In the genomic region with DNA sequence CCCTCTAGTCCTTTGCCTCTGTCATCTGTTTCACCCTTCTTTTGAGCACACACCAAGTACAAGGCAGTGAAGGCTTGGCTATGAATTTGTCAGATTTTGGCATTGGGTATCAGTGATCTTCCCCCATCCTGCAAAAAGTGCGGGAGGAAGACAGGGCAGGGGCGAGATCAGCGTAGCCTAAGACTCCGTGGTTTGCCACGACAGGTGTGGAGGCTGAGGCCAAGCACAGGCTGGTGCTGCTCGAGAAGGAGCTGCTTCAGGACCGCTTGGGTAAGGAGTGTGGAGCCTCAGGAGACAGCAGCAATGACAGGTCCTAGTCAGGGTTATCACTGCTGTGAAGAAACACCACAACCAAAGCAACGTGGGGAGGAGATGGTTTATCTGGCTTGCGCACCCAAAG, we compare ENCODE assay signal across 29 mouse cellular contexts. TPM values are rescaled to one million over a fixed set of nuclear protein-coding genes. Genes with fewer than 3 reads are reported as not detected.
DNase-seq lines count a peak whose midpoint lies in the region; ATAC-seq and TF ChIP-seq lines count a peak whose summit lies in the region.
"Had no signal": no experiment of that assay in that cellular context is flagged by ENCODE, and none has a peak within 500 bp of the region (broad histone marks: within the 10 kb centered on the region; RNA-seq: fewer than 3 reads in every experiment).

No protein-coding gene starts in this region.

- TF ChIP-seq CTCF in kidney, adult 2 months (conservative IDR thresholded peaks at IDR 0.05; ENCODE audit: insufficient read depth, insufficient read length, low read depth, low read length), result no peak

- peak overlapping the region; percentile 12 for H3K4me3 ChIP-seq in megakaryocyte, embryonic 14.5 days (replicated peaks)
- no peak overlapping the region for H3K4me3 ChIP-seq in kidney, adult 2 months (ENCODE audit: insufficient read depth, low read depth, low read length)
- H3K4me3 ChIP-seq: forebrain, embryonic 10.5 days; forebrain, embryonic 13.5 days; heart, adult 2 months; heart, embryonic 10.5 days; heart, embryonic 13.5 days; hindbrain, embryonic 12.5 days; hindbrain, embryonic 15.5 days had no signal

- ATAC-seq in megakaryocyte, adult 5-6 weeks (ENCODE audit: poor library complexity, severe bottlenecking), result no peak
- peak; percentile 48 for ATAC-seq in megakaryocyte progenitor cell, adult 5-6 weeks (replicated peaks; ENCODE audit: poor library complexity)
- ATAC-seq in megakaryocyte-erythroid progenitor cell, adult 5-6 weeks (replicated peaks; ENCODE audit: low FRiP score, low TSS enrichment, poor library complexity, severe bottlenecking), result 0 out of 2 replicates have a peak, but pooled peaks have one; percentile 35
- ATAC-seq: CD4-positive, CD25-positive, alpha-beta regulatory T cell, adult 4 months; forebrain, embryonic 13.5 days; forebrain, embryonic 16.5 days had no signal

- H3K27me3 ChIP-seq in megakaryocyte, embryonic 14.5 days (replicated peaks), result peaks cover 20% of the 10 kb centered on the region
- H3K27me3 ChIP-seq in kidney, adult 2 months (replicated peaks; ENCODE audit: control insufficient read depth, insufficient read depth, low read length), result no peaks in the 10 kb centered on the region
- H3K27me3 ChIP-seq: forebrain, embryonic 13.5 days; hindbrain, embryonic 12.5 days; hindbrain, embryonic 15.5 days had no signal

- peaks cover 5% of the 10 kb centered on the region for H3K9me3 ChIP-seq in megakaryocyte, embryonic 14.5 days
- H3K9me3 ChIP-seq: forebrain, embryonic 10.5 days; forebrain, embryonic 13.5 days; heart, embryonic 10.5 days; heart, embryonic 13.5 days; hindbrain, embryonic 12.5 days; hindbrain, embryonic 15.5 days had no signal

- no peaks in the 10 kb centered on the region for H3K36me3 ChIP-seq in megakaryocyte, embryonic 14.5 days (replicated peaks; ENCODE audit: low read length)
- H3K36me3 ChIP-seq in kidney, adult 2 months (ENCODE audit: control insufficient read depth, insufficient read depth, low read length), result no peaks in the 10 kb centered on the region
- H3K36me3 ChIP-seq: forebrain, embryonic 10.5 days; heart, embryonic 10.5 days; heart, embryonic 13.5 days; hindbrain, embryonic 12.5 days; hindbrain, embryonic 15.5 days had no signal

- no peak overlapping the region for H3K27ac ChIP-seq in kidney, adult 2 months (ENCODE audit: insufficient read depth, low read depth, low read length)
- H3K27ac ChIP-seq: forebrain, embryonic 10.5 days; forebrain, embryonic 13.5 days; heart, adult 2 months; heart, embryonic 10.5 days; heart, embryonic 13.5 days; hindbrain, embryonic 12.5 days; hindbrain, embryonic 15.5 days had no signal

- peaks cover 58% of the 10 kb centered on the region for H3K4me1 ChIP-seq in megakaryocyte, embryonic 14.5 days
- H3K4me1 ChIP-seq in kidney, adult 2 months (ENCODE audit: control insufficient read depth, insufficient read depth, low read length), result no peaks in the 10 kb centered on the region; the same call in 1 of the 2 replicates
- H3K4me1 ChIP-seq: forebrain, embryonic 13.5 days; heart, embryonic 13.5 days; hindbrain, embryonic 12.5 days had no signal

- peak; percentile 50 to 61 for DNase-seq in thymus, postnatal 36 days
- DNase-seq in kidney, adult 2 months, result no peak
- DNase-seq in yolk sac, embryonic 10.5 days (ENCODE audit: low spot score), result no peak
- DNase-seq: cerebellum, adult 11-12 months; cerebellum, adult 8-10 months; cerebellum, postnatal 10 days; gastrocnemius, postnatal 10 days; gastrocnemius, postnatal 36 days; heart, adult 2 months; heart, postnatal 14 days; heart, postnatal 4 days had no signal

- WGBS in kidney, adult 2 months, result 78% methylated on average over 9 of the region's 9 CpGs

- no peak for TF ChIP-seq POLR2A in kidney, adult 2 months (IDR thresholded peaks at IDR 0.05; ENCODE audit: low read depth, low read length)

RNA-seq across cellular contexts. Expression of a gene that starts 0.9 kb away (rescaled TPM):
- polyA plus RNA-seq in megakaryocyte, embryonic 14.5 days (2012; ENCODE audit: insufficient read depth, low replicate concordance), result not detected in 2 replicates
- not detected in 2 replicates for total RNA-seq in megakaryocyte, adult 5-6 weeks (2015)
- not detected in 2 replicates for total RNA-seq in megakaryocyte, adult 5-6 weeks (2017)
- not detected in 2 replicates for total RNA-seq in megakaryocyte progenitor cell, adult 5-6 weeks (2015)
- total RNA-seq in megakaryocyte progenitor cell, adult 5-6 weeks (2017), result not detected in 2 replicates
- total RNA-seq in megakaryocyte-erythroid progenitor cell, adult 5-6 weeks (2014; fragmentation: Nextera tagmentation), result not detected in 2 replicates
- total RNA-seq in megakaryocyte-erythroid progenitor cell, adult 5-6 weeks (2017), result not detected in 2 replicates
- polyA plus RNA-seq in kidney, adult 2 months (2012; rRNA removed), result not detected in 2 replicates
- total RNA-seq: gastrocnemius, adult 18-20 months; gastrocnemius, postnatal 10 days; gastrocnemius, postnatal 36 days; granulocyte monocyte progenitor cell, adult 5-6 weeks; heart, adult 2 months; heart, postnatal 4 days; MEL had no signal
- polyA plus RNA-seq: CD4-positive, CD25-positive, alpha-beta regulatory T cell, adult 4 months; embryonic facial prominence, embryonic 11.5 days; forebrain, embryonic 10.5 days; forebrain, embryonic 13.5 days; forebrain, embryonic 16.5 days; heart, embryonic 10.5 days; heart, embryonic 13.5 days; hindbrain, embryonic 12.5 days; hindbrain, embryonic 15.5 days had no signal

RNA-seq across cellular contexts. Expression of a gene that starts 7.6 kb away (rescaled TPM):
- polyA plus RNA-seq in megakaryocyte, embryonic 14.5 days (2012; ENCODE audit: insufficient read depth, low replicate concordance), result 2.4 and 3.9 TPM in 2 replicates
- 179 and 180 TPM in 2 replicates for total RNA-seq in megakaryocyte, adult 5-6 weeks (2015)
- total RNA-seq in megakaryocyte, adult 5-6 weeks (2017), result 45.3 and 70.2 TPM in 2 replicates
- 106 and 109 TPM in 2 replicates for total RNA-seq in megakaryocyte progenitor cell, adult 5-6 weeks (2015)
- total RNA-seq in megakaryocyte progenitor cell, adult 5-6 weeks (2017), result 28.9 and 45.7 TPM in 2 replicates
- total RNA-seq in megakaryocyte-erythroid progenitor cell, adult 5-6 weeks (2014; fragmentation: Nextera tagmentation), result 36.5 and 38.8 TPM in 2 replicates
- total RNA-seq in megakaryocyte-erythroid progenitor cell, adult 5-6 weeks (2017), result 8.4 and 39.5 TPM in 2 replicates
- polyA plus RNA-seq in kidney, adult 2 months (2012; rRNA removed), result 6.6 and 8.1 TPM in 2 replicates

RNA-seq across cellular contexts. Expression of a gene that starts 9.9 kb away (rescaled TPM):
- polyA plus RNA-seq in megakaryocyte, embryonic 14.5 days (2012; ENCODE audit: insufficient read depth, low replicate concordance), result 0.35 TPM in 1 of 2 replicates, not detected in the other
- 0.07 and 0.34 TPM in 2 replicates for total RNA-seq in megakaryocyte, adult 5-6 weeks (2015)
- total RNA-seq in megakaryocyte, adult 5-6 weeks (2017), result not detected in 2 replicates
- 0.35 and 0.54 TPM in 2 replicates for total RNA-seq in megakaryocyte progenitor cell, adult 5-6 weeks (2015)
- not detected in 2 replicates for total RNA-seq in megakaryocyte progenitor cell, adult 5-6 weeks (2017)
- not detected in 2 replicates for total RNA-seq in megakaryocyte-erythroid progenitor cell, adult 5-6 weeks (2014; fragmentation: Nextera tagmentation)
- total RNA-seq in megakaryocyte-erythroid progenitor cell, adult 5-6 weeks (2017), result not detected in 2 replicates
- polyA plus RNA-seq in kidney, adult 2 months (2012; rRNA removed), result 58.0 and 62.5 TPM in 2 replicates
- total RNA-seq: adrenal gland, adult 2 months; granulocyte monocyte progenitor cell, adult 5-6 weeks; MEL had no signal
- polyA plus RNA-seq: adrenal gland, adult 2 months; C2C12; CD4-positive, CD25-positive, alpha-beta regulatory T cell, adult 4 months; embryonic facial prominence, embryonic 11.5 days; heart, embryonic 10.5 days had no signal

RNA-seq across cellular contexts. Expression of a gene that starts 27.0 kb away (rescaled TPM):
- 5.5 and 12.5 TPM in 2 replicates for polyA plus RNA-seq in megakaryocyte, embryonic 14.5 days (2012; ENCODE audit: insufficient read depth, low replicate concordance)
- 9.5 and 13.1 TPM in 2 replicates for total RNA-seq in megakaryocyte, adult 5-6 weeks (2015)
- total RNA-seq in megakaryocyte, adult 5-6 weeks (2017), result 12.1 and 12.4 TPM in 2 replicates
- total RNA-seq in megakaryocyte progenitor cell, adult 5-6 weeks (2015), result 4.1 and 4.7 TPM in 2 replicates
- total RNA-seq in megakaryocyte progenitor cell, adult 5-6 weeks (2017), result 3.4 and 8.3 TPM in 2 replicates
- total RNA-seq in megakaryocyte-erythroid progenitor cell, adult 5-6 weeks (2014; fragmentation: Nextera tagmentation), result 1.3 and 1.8 TPM in 2 replicates
- total RNA-seq in megakaryocyte-erythroid progenitor cell, adult 5-6 weeks (2017), result 0.80 and 3.1 TPM in 2 replicates
- 15.2 and 17.4 TPM in 2 replicates for polyA plus RNA-seq in kidney, adult 2 months (2012; rRNA removed)

RNA-seq across cellular contexts. Expression of a gene that starts 47.0 kb away (rescaled TPM):
- 0.19 TPM in 1 of 2 replicates, not detected in the other for polyA plus RNA-seq in megakaryocyte, embryonic 14.5 days (2012; ENCODE audit: insufficient read depth, low replicate concordance)
- total RNA-seq in megakaryocyte, adult 5-6 weeks (2015), result 1.3 and 3.9 TPM in 2 replicates
- 1.1 and 1.7 TPM in 2 replicates for total RNA-seq in megakaryocyte, adult 5-6 weeks (2017)
- total RNA-seq in megakaryocyte progenitor cell, adult 5-6 weeks (2015), result 3.9 and 7.4 TPM in 2 replicates
- total RNA-seq in megakaryocyte progenitor cell, adult 5-6 weeks (2017), result 1.6 and 2.5 TPM in 2 replicates
- total RNA-seq in megakaryocyte-erythroid progenitor cell, adult 5-6 weeks (2014; fragmentation: Nextera tagmentation), result 82.3 and 111 TPM in 2 replicates
- total RNA-seq in megakaryocyte-erythroid progenitor cell, adult 5-6 weeks (2017), result 13.4 TPM in 2 replicates
- polyA plus RNA-seq in kidney, adult 2 months (2012; rRNA removed), result 0.45 and 1.2 TPM in 2 replicates
- polyA plus RNA-seq: CD4-positive, CD25-positive, alpha-beta regulatory T cell, adult 4 months had no signal

Comparison
In these comparisons a context has a peak if more than half of its experiments do, and no peak if none do; other contexts are left out.
1. DNase-seq: peak in thymus, postnatal 36 days (2 of 2); none in kidney, adult 2 months (single experiment) and yolk sac, embryonic 10.5 days (single experiment).